Mouse (Mus musculus): ENCODE measurements around the gene Cacna1a.

DNA sequence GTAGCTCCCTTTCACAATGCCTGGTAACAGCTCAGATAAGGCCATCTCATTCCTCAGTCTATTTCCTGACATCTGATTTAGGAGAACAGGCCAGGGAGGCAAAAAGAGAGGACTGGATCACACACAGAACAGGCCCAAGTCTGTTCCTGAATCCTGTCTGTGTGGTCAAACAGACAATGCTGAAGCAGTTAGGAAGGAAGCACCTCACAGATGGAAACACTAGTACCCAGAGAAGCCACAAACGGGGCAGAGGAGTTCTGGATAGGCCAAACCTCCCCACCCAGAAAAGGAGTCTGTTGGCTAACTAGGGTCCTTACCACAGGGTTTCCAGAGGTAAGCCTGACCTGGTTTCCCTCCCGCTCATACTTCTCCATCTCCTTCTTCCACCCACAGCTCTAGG, 294.0 kb downstream of the Cacna1a start:
- TF ChIP-seq CHD1 (IDR thresholded peaks at IDR 0.05; ENCODE audit: low read depth, low read length) (no peak), CTCF (IDR thresholded peaks at IDR 0.05 in 2 of 3, conservative IDR thresholded peaks at IDR 0.05 in 1 of 3; ENCODE audit: control insufficient read depth in 1 of 3, insufficient read depth in 1 of 3, low read depth in 2 of 3, low read length in 3 of 3, poor library complexity in 1 of 3, severe bottlenecking in 1 of 3) (no peak), MXI1 (IDR thresholded peaks at IDR 0.05; ENCODE audit: low read depth, low read length) (no peak), JUND (IDR thresholded peaks at IDR 0.05; ENCODE audit: low read depth, low read length) (no peak), TCF12 (IDR thresholded peaks at IDR 0.05; ENCODE audit: low read depth, low read length) (no peak), ZC3H11A (IDR thresholded peaks at IDR 0.05; ENCODE audit: low read depth, low read length) (no peak), GATA1 (IDR thresholded peaks at IDR 0.05; ENCODE audit: low read depth, low read length) (no peak), GABPA (IDR thresholded peaks at IDR 0.05; ENCODE audit: low read depth, low read length) (no peak), USF1 (IDR thresholded peaks at IDR 0.05; ENCODE audit: low read depth, low read length) (no peak)

All from MEL (cell line).